Mouse (Mus musculus): ENCODE results near the gene Abhd10. TPM values are rescaled to one million over a fixed set of nuclear protein-coding genes. Genes with fewer than 3 reads are reported as not detected.

The Abhd10 gene
- polyA plus RNA-seq, 1 experiment from 2014 or later, result 29.7 TPM

DNA sequence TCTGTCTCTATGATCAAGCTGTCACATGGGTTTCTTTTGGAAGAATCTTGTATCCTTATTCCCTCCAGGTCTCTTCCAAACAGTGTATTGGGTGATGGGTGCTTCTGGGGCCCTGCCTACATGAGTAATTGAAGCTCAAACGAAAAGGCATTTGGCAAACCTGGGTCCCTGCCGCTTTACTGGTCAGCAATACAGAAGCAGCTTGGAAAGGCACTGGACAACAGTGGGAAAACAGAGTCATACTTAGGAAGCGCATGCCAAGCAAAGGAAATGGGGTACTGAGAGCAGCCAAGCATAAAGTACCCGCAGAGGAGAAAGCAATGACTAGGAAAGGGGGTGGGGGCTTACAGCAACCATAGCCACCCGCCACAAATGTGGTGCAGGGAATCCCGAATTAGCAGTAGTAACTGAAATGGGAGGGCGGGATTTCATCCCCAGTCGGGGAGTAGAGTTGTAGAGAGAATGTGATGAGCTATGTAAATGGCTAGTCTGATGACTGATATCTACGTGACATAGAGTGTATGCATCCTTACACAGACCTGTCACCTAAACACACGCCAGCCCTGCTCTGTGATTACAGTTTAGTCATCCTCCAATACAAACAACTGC lies 22.6 kb downstream of the Abhd10 start:
- Histone ChIP-seq H3K36me3 (ENCODE audit: control insufficient read depth, insufficient read depth) (no peaks in the 10 kb centered on the region; the same call in 1 of the 2 replicates), H3K4me1 (ENCODE audit: control insufficient read depth, insufficient read depth, low read length) (peaks cover 10% of the 10 kb centered on the region; the same call in 1 of the 2 replicates), H3K9me3 (replicated peaks; ENCODE audit: control insufficient read depth, low read length) (peaks cover 5% of the 10 kb centered on the region; the same call in 1 of the 2 replicates), H3K27ac (ENCODE audit: low read length) (no peak overlapping the region), H3K9ac (ENCODE audit: low read length) (no peak overlapping the region), H3K27me3 (ENCODE audit: control insufficient read depth, insufficient read depth, low read length) (no peaks in the 10 kb centered on the region), H3K4me3 (ENCODE audit: low read length) (no peak overlapping the region), H3K4me2 (ENCODE audit: low read depth, low read length) (no peak overlapping the region)
- 76% methylated on average over 10 of the region's 10 CpGs for WGBS
- no peak for ATAC-seq (replicated peaks; ENCODE audit: extremely low read depth, insufficient read depth, low FRiP score)

DNA sequence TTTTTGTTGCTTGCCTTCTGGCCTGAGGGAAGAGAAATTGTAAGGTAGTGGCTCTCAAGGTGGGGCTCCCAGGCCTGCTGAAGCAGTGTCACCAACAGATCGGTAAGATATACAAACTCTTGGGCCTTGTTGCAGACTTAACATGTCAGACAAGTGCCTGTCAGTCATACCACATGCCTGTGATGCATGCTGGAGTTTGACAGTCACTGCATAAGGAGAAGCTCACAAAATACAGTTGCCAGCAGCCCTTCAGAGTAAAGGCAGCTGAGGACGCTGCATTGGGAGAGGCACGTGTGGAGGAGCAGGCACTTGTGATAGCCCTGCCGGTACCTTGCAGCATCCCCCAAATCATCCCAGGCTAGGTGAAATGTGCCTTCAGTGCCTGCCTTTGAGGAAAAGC lies 24.5 kb downstream of the Abhd10 start:
- Histone ChIP-seq H3K27ac (ENCODE audit: low read length) (no peak overlapping the region), H3K27me3 (ENCODE audit: control insufficient read depth, insufficient read depth, low read length) (no peaks in the 10 kb centered on the region), H3K4me3 (ENCODE audit: low read length) (no peak overlapping the region), H3K9ac (ENCODE audit: low read length) (no peak overlapping the region), H3K4me2 (ENCODE audit: low read depth, low read length) (no peak overlapping the region), H3K9me3 (replicated peaks; ENCODE audit: control insufficient read depth, low read length) (peaks cover 5% of the 10 kb centered on the region; the same call in 1 of the 2 replicates), H3K4me1 (ENCODE audit: control insufficient read depth, insufficient read depth, low read length) (no peaks in the 10 kb centered on the region), H3K36me3 (ENCODE audit: control insufficient read depth, insufficient read depth) (no peaks in the 10 kb centered on the region; the same call in 1 of the 2 replicates)
- WGBS, result 77% methylated on average over 4 of the region's 4 CpGs
- no peak for ATAC-seq (replicated peaks; ENCODE audit: extremely low read depth, insufficient read depth, low FRiP score)

DNA sequence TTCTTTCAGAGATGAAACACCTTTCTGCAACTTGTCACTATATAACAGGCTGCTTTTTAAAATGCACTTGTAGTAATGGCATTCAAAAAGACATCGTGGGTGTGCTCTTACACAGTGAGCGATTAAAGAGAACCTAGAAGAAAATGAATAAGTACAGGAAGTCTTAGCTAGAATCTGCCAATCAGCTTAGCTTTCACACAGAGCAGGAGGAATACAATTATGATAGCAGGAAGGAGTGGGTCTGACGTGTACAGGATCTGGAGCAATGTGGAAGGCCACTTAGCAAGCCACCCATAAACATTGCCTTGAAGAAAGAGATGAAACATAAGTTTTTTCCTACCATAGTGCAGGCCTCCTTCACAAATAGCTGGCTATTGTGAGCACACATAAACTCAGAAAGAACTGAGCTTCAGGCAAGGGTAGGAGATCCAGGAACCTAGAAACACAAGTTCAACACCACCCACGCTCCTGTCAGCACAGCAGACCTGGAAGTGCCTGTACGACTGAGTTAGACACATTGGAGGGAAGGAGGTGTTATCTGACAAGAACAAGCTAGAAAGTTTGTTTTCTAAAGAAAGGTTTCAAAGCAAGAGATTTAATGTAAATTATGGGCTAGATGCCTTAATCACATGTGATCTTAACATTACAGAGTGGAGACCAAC lies 28.1 kb downstream of the Abhd10 start:
- Histone ChIP-seq H3K4me2 (ENCODE audit: low read depth, low read length) (no peak overlapping the region), H3K27ac (ENCODE audit: low read length) (no peak overlapping the region), H3K27me3 (ENCODE audit: control insufficient read depth, insufficient read depth, low read length) (no peaks in the 10 kb centered on the region), H3K9ac (ENCODE audit: low read length) (no peak overlapping the region), H3K4me1 (ENCODE audit: control insufficient read depth, insufficient read depth, low read length) (no peaks in the 10 kb centered on the region), H3K36me3 (ENCODE audit: control insufficient read depth, insufficient read depth) (no peaks in the 10 kb centered on the region; the same call in 1 of the 2 replicates), H3K9me3 (replicated peaks; ENCODE audit: control insufficient read depth, low read length) (peaks cover 5% of the 10 kb centered on the region; the same call in 1 of the 2 replicates), H3K4me3 (ENCODE audit: low read length) (no peak overlapping the region)
- WGBS, result 72% methylated on average over 5 of the region's 5 CpGs
- no peak for ATAC-seq (replicated peaks; ENCODE audit: extremely low read depth, insufficient read depth, low FRiP score)

DNA sequence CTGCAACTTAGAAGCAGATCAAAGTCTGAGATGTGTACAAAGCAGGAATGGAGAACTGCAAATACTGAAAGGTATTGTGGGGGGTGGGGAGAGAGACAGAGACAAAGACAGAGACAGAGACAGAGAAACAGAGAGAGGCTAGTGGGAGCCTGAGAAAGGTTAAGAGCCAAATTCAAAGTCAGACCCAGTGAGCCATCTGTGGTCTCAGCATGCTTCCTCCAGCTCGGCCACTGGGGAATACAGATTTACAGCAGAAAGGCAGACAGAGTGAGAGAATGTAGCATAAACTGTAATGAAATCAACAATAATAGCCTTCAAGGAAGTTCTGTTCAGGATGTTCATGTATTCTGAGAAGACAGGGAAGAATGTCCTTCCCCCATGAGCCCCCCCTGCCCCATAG lies 28.9 kb downstream of the Abhd10 start:
- no peak overlapping the region for H3K27ac ChIP-seq (ENCODE audit: low read length)
- ATAC-seq (replicated peaks; ENCODE audit: extremely low read depth, insufficient read depth, low FRiP score), result no peak
- peaks cover 5% of the 10 kb centered on the region; the same call in 1 of the 2 replicates for H3K9me3 ChIP-seq (replicated peaks; ENCODE audit: control insufficient read depth, low read length)
- H3K27me3 ChIP-seq (ENCODE audit: control insufficient read depth, insufficient read depth, low read length), result no peaks in the 10 kb centered on the region
- no peak overlapping the region for H3K4me2 ChIP-seq (ENCODE audit: low read depth, low read length)
- no peak overlapping the region for H3K9ac ChIP-seq (ENCODE audit: low read length)
- no peaks in the 10 kb centered on the region; the same call in 1 of the 2 replicates for H3K36me3 ChIP-seq (ENCODE audit: control insufficient read depth, insufficient read depth)
- H3K4me1 ChIP-seq (ENCODE audit: control insufficient read depth, insufficient read depth, low read length), result no peaks in the 10 kb centered on the region
- H3K4me3 ChIP-seq (ENCODE audit: low read length), result no peak overlapping the region
- WGBS, result 65% methylated on average over 1 of the region's 1 CpGs

DNA sequence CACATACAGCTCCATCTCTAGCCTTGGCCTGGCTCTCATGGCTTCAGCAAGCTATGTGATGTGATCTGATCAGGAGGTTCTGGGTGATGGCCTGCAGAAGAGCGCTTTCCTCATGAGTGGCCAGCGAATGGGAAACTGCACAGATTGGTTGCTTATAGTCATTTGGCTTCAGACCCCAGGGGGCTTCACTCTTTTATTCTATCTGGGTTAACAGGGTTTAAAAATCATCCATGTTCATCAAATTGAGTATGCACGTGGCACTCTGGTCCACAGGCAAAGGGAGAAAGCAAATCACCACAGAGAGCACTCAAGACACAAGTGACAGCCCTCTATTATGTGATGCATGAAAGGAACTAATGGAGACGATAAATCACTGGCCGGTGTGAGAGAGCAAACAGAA lies 29.5 kb downstream of the Abhd10 start:
- Histone ChIP-seq H3K9me3 (replicated peaks; ENCODE audit: control insufficient read depth, low read length) (peaks cover 5% of the 10 kb centered on the region; the same call in 1 of the 2 replicates), H3K36me3 (ENCODE audit: control insufficient read depth, insufficient read depth) (no peaks in the 10 kb centered on the region; the same call in 1 of the 2 replicates), H3K27me3 (ENCODE audit: control insufficient read depth, insufficient read depth, low read length) (no peaks in the 10 kb centered on the region), H3K9ac (ENCODE audit: low read length) (no peak overlapping the region), H3K4me2 (ENCODE audit: low read depth, low read length) (no peak overlapping the region), H3K4me1 (ENCODE audit: control insufficient read depth, insufficient read depth, low read length) (no peaks in the 10 kb centered on the region), H3K4me3 (ENCODE audit: low read length) (no peak overlapping the region), H3K27ac (ENCODE audit: low read length) (no peak overlapping the region)
- WGBS, result 89% methylated on average over 5 of the region's 5 CpGs
- no peak for ATAC-seq (replicated peaks; ENCODE audit: extremely low read depth, insufficient read depth, low FRiP score)

DNA sequence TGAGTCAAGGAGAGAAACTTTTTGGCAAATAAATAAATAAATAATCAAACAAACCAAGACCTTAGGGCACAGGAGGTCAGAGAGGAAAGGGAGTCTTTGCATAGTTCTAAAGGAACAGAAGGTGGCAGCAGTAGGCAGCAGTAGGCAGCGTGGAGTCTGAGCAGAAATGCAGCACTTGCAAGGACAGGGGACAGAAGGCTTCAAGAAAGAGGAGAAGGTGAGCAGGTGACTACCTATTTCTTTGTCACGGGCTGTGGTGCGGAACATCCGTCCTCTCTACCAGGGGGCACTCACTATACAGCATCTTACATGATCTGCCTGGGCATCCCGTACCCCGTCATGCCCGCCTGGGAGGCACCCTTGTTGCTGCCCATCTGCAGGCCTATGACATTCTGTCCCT lies 31.5 kb downstream of the Abhd10 start:
- Histone ChIP-seq H3K4me1 (ENCODE audit: control insufficient read depth, insufficient read depth, low read length) (no peaks in the 10 kb centered on the region), H3K36me3 (ENCODE audit: control insufficient read depth, insufficient read depth) (no peaks in the 10 kb centered on the region; the same call in 1 of the 2 replicates), H3K27me3 (ENCODE audit: control insufficient read depth, insufficient read depth, low read length) (no peaks in the 10 kb centered on the region), H3K9ac (ENCODE audit: low read length) (no peak overlapping the region), H3K4me2 (ENCODE audit: low read depth, low read length) (no peak overlapping the region), H3K4me3 (ENCODE audit: low read length) (no peak overlapping the region), H3K9me3 (replicated peaks; ENCODE audit: control insufficient read depth, low read length) (peaks cover 5% of the 10 kb centered on the region; the same call in 1 of the 2 replicates), H3K27ac (ENCODE audit: low read length) (no peak overlapping the region)
- no peak for ATAC-seq (replicated peaks; ENCODE audit: extremely low read depth, insufficient read depth, low FRiP score)
- 70% methylated on average over 7 of the region's 7 CpGs for WGBS

DNA sequence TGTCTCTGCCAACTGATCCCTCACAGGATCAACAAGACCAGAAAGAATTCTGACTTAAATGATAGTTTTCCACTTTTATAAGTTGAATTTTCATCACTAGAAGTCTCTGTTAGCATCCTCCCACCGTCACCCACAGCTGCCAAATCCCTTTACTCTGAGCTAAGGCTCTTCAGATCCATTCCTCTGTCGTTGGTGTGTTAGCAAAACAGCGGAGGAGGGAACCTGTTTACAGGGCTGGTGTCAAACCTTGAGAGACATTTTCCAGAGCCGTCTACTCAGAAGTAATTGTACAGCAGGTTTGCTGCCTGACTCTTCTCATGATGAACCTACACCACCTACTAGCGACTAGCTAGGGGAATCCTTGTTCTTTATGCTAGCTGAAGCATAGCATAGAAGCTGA lies 43.5 kb downstream of the Abhd10 start:
- Histone ChIP-seq H3K4me1 (ENCODE audit: control insufficient read depth, insufficient read depth, low read length) (no peaks in the 10 kb centered on the region), H3K4me3 (ENCODE audit: low read length) (no peak overlapping the region), H3K27me3 (ENCODE audit: control insufficient read depth, insufficient read depth, low read length) (no peaks in the 10 kb centered on the region), H3K9me3 (replicated peaks; ENCODE audit: control insufficient read depth, low read length) (no peaks in the 10 kb centered on the region), H3K9ac (ENCODE audit: low read length) (no peak overlapping the region), H3K27ac (ENCODE audit: low read length) (no peak overlapping the region), H3K4me2 (ENCODE audit: low read depth, low read length) (no peak overlapping the region), H3K36me3 (ENCODE audit: control insufficient read depth, insufficient read depth) (no peaks in the 10 kb centered on the region)
- no peak for ATAC-seq (replicated peaks; ENCODE audit: extremely low read depth, insufficient read depth, low FRiP score)
- WGBS, result 53% methylated on average over 5 of the region's 5 CpGs

DNA sequence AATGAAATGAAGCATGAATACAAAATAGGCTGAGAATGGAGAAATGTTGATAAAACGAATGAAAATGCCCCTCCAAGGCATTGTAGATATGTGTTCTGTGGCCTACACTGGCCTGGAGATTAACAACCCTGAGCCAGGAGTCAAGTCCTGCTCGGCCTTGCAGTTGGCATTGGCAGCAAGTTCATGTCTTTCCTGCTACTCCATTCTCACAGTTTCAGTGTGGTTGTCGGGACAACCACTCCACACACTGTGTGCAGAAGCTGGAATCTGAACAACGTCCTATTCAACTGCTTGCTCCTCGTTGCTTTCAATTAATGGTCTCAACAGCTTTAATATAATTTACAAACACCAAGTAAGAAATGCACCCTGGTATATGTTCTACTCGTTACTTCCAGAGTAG lies 44.8 kb downstream of the Abhd10 start:
- 69% methylated on average over 6 of the region's 6 CpGs for WGBS
- Histone ChIP-seq H3K27me3 (ENCODE audit: control insufficient read depth, insufficient read depth, low read length) (no peaks in the 10 kb centered on the region), H3K9ac (ENCODE audit: low read length) (no peak overlapping the region), H3K9me3 (replicated peaks; ENCODE audit: control insufficient read depth, low read length) (no peaks in the 10 kb centered on the region), H3K36me3 (ENCODE audit: control insufficient read depth, insufficient read depth) (no peaks in the 10 kb centered on the region), H3K4me2 (ENCODE audit: low read depth, low read length) (no peak overlapping the region), H3K4me1 (ENCODE audit: control insufficient read depth, insufficient read depth, low read length) (no peaks in the 10 kb centered on the region), H3K27ac (ENCODE audit: low read length) (no peak overlapping the region), H3K4me3 (ENCODE audit: low read length) (no peak overlapping the region)
- no peak for ATAC-seq (replicated peaks; ENCODE audit: extremely low read depth, insufficient read depth, low FRiP score)

DNA sequence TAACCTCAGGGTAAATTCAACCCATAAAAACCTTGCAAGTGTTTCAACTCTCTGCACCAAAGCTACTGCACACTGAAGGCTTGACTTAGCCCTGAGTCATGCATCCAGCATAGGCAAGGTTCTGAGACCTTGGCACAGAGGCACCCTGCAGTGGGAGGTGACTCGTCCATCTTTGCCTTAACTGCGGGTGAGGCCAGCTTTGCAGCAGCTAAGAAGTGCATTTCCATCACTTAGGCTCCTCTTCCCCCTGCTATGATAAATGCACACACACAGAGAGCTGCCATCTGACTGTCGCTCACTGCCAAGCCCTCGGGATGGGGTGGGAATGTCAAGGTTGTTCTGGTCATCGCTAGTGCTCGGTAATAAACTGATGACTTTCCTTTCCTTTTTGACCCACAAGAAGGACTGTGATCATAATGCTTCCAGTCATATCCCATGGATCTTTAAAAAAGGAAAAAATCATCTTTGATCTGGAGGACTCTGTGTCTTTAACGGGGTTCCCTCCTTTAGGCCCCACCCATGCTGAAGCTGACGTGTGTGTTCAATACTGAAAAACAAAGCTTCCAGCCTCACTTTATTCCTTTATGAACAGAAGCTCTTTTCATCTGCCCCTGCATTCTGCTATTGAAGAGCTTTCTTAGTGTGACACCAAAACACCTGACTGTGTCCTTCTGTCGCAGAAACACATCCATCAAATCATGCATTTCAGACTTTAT lies 47.2 kb downstream of the Abhd10 start:
- WGBS, result 73% methylated on average over 9 of the region's 9 CpGs
- H3K4me3 ChIP-seq (ENCODE audit: low read length), result no peak overlapping the region
- ATAC-seq (replicated peaks; ENCODE audit: extremely low read depth, insufficient read depth, low FRiP score), result no peak
- no peaks in the 10 kb centered on the region for H3K36me3 ChIP-seq (ENCODE audit: control insufficient read depth, insufficient read depth)
- no peak overlapping the region for H3K27ac ChIP-seq (ENCODE audit: low read length)
- no peaks in the 10 kb centered on the region for H3K4me1 ChIP-seq (ENCODE audit: control insufficient read depth, insufficient read depth, low read length)
- no peak overlapping the region for H3K9ac ChIP-seq (ENCODE audit: low read length)
- H3K4me2 ChIP-seq (ENCODE audit: low read depth, low read length), result no peak overlapping the region
- H3K27me3 ChIP-seq (ENCODE audit: control insufficient read depth, insufficient read depth, low read length), result no peaks in the 10 kb centered on the region
- H3K9me3 ChIP-seq (replicated peaks; ENCODE audit: control insufficient read depth, low read length), result no peaks in the 10 kb centered on the region
